Mouse (Mus musculus): ENCODE data around the gene Apoa1. TPM values are rescaled to one million over a fixed set of nuclear protein-coding genes. Genes with fewer than 3 reads are reported as not detected.

Gene Apoa1
- polyA plus RNA-seq, 1 experiment from 2014 or later = 28,927 TPM

DNA sequence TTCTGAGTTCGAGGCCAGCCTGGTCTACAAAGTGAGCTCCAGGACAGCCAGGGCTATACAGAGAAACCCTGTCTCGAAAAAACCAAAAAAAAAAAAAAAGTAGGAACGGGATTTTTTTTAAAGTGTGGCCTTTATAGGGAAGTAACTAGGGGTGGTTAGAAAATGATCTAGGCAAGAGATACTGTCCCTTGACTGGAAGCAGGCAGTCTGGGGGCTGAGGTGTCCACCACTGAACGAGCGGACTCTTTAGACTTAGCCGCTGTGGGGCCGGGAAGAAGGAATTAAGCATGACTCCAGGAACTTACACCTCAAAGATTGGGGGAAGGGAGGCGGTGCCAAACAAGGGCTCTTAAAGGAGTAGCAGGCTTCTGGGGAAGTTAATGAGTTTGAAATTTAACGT lies 10.2 kb upstream of the Apoa1 start:
- no peak for TF ChIP-seq CTCF (IDR thresholded peaks at IDR 0.05; ENCODE audit: low read depth)
- no peak for ATAC-seq
- no peak overlapping the region for H3K4me2 ChIP-seq (replicated peaks; ENCODE audit: low read depth)
- no peak overlapping the region for H3K4me3 ChIP-seq (ENCODE audit: low read depth, low read length)
- no peak overlapping the region for H3K27ac ChIP-seq (ENCODE audit: low read depth, low read length)
- peaks cover 53% of the 10 kb centered on the region for H3K36me3 ChIP-seq (ENCODE audit: control insufficient read depth, insufficient read depth)
- H3K27me3 ChIP-seq (replicated peaks; ENCODE audit: control insufficient read depth, insufficient read depth, low read length) = no peaks in the 10 kb centered on the region
- no peaks in the 10 kb centered on the region for H3K9me3 ChIP-seq (ENCODE audit: control insufficient read depth)
- no peaks in the 10 kb centered on the region for H3K4me1 ChIP-seq (replicated peaks; ENCODE audit: control insufficient read depth, insufficient read depth, low read length)
- no peak overlapping the region for H3K9ac ChIP-seq (ENCODE audit: low read depth, low read length)
- 80% methylated on average over 8 of the region's 9 CpGs for WGBS

DNA sequence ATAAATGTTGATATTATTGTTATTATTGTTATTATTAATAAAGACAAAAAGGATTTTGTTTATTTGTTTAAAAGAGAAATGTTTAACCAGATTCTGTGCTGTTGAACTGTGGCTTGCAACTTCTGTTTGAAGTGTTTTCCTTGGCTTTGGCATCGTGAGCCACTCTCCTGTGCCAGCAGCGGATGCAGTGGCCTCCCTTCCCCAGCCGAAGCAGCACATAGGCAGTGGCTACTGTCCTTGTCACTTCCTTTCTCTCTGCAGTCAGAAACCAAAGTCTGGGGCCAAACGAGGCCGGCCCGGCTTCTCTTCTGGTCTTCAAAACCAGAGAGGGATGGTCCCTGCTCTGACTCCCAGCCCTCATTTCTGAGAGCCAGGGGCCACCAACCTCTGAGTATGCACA lies 5.3 kb upstream of the Apoa1 start:
- no peak overlapping the region for H3K4me2 ChIP-seq (replicated peaks; ENCODE audit: low read depth)
- no peak for ATAC-seq
- 84% methylated on average over 6 of the region's 6 CpGs for WGBS
- no peak overlapping the region for H3K4me3 ChIP-seq (ENCODE audit: low read depth, low read length)
- TF ChIP-seq CTCF (IDR thresholded peaks at IDR 0.05; ENCODE audit: low read depth) = no peak
- H3K36me3 ChIP-seq (ENCODE audit: control insufficient read depth, insufficient read depth) = peaks cover 39% of the 10 kb centered on the region
- H3K27me3 ChIP-seq (replicated peaks; ENCODE audit: control insufficient read depth, insufficient read depth, low read length) = no peaks in the 10 kb centered on the region
- H3K9ac ChIP-seq (ENCODE audit: low read depth, low read length) = no peak overlapping the region
- 0 out of 2 replicates have a peak, but pooled peaks cover 3% of the 10 kb centered on the region for H3K4me1 ChIP-seq (replicated peaks; ENCODE audit: control insufficient read depth, insufficient read depth, low read length)
- H3K9me3 ChIP-seq (ENCODE audit: control insufficient read depth) = no peaks in the 10 kb centered on the region
- H3K27ac ChIP-seq (ENCODE audit: low read depth, low read length) = peak overlapping the region; percentile 96

DNA sequence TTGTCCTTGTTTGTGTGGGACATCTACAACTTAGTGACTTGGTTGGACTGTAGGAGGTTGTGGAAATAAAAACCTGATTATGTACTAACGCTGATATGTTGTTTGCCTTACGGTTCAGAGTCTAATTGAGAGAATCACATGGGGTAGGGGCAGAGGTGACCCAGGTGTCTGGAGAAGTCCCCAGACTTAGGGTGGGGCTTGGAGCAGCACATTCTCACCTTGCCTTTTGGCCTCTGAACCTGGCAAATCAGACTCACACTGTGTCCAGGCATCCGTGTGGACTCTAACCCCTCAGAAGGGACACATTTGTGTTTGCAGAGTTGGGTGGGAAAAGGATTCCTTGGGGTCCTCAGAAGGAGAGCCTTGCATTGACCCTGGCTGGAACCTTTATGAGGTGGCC lies 4.3 kb upstream of the Apoa1 start:
- H3K27me3 ChIP-seq (replicated peaks; ENCODE audit: control insufficient read depth, insufficient read depth, low read length) = no peaks in the 10 kb centered on the region
- H3K9me3 ChIP-seq (ENCODE audit: control insufficient read depth) = no peaks in the 10 kb centered on the region
- no peak overlapping the region for H3K9ac ChIP-seq (ENCODE audit: low read depth, low read length)
- peaks cover 34% of the 10 kb centered on the region for H3K36me3 ChIP-seq (ENCODE audit: control insufficient read depth, insufficient read depth)
- H3K4me3 ChIP-seq (ENCODE audit: low read depth, low read length) = no peak overlapping the region
- no peak overlapping the region; the same call in 1 of the 2 replicates for H3K4me2 ChIP-seq (replicated peaks; ENCODE audit: low read depth)
- 0 out of 2 replicates have a peak, but pooled peaks cover 3% of the 10 kb centered on the region for H3K4me1 ChIP-seq (replicated peaks; ENCODE audit: control insufficient read depth, insufficient read depth, low read length)
- no peak for TF ChIP-seq CTCF (IDR thresholded peaks at IDR 0.05; ENCODE audit: low read depth)
- peak overlapping the region; percentile 96 for H3K27ac ChIP-seq (ENCODE audit: low read depth, low read length)
- ATAC-seq = peak; percentile 79
- 47% methylated on average over 3 of the region's 3 CpGs for WGBS

DNA sequence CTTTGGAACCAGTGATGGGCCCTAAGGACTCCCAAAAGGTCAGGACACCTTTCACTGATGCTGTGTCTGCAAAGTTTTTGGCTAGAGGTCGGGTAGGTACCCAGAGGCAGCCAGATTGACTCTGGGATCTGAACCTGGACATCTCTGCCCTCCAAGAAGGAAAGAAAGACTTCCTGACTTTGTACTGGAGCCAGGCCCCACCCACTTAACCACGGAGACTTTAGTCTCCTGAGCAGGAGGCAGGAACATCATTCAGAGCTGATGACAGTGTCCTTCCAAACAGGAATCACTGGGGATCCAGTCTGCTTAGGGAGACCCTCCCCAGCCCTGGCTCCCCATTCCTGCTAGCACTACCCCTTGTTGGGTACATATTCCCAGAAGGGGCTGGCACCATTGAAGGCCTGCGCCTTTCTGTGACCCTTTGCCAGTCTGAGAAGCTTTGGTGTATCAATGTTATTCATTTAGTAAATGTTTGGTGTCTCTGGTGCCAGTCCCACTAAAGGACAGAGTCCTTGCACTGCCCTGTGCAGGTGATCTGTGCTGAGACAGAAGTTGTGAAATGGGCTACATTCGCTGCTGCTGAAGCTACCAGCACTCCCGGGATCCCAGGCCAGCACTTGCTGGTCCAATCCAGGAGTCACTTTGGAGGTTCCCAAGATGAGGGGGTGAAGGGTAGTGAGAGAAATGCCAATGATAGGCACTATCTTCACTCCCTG lies 3.3 kb upstream of the Apoa1 start:
- H3K9me3 ChIP-seq (ENCODE audit: control insufficient read depth) = no peaks in the 10 kb centered on the region
- WGBS = 60% methylated on average over 5 of the region's 5 CpGs
- ATAC-seq = no peak
- H3K9ac ChIP-seq (ENCODE audit: low read depth, low read length) = no peak overlapping the region
- H3K27ac ChIP-seq (ENCODE audit: low read depth, low read length) = peak overlapping the region; percentile 96
- H3K27me3 ChIP-seq (replicated peaks; ENCODE audit: control insufficient read depth, insufficient read depth, low read length) = no peaks in the 10 kb centered on the region
- peaks cover 26% of the 10 kb centered on the region for H3K36me3 ChIP-seq (ENCODE audit: control insufficient read depth, insufficient read depth)
- no peak overlapping the region for H3K4me3 ChIP-seq (ENCODE audit: low read depth, low read length)
- TF ChIP-seq CTCF (IDR thresholded peaks at IDR 0.05; ENCODE audit: low read depth) = no peak
- 0 out of 2 replicates have a peak, but pooled peaks cover 3% of the 10 kb centered on the region for H3K4me1 ChIP-seq (replicated peaks; ENCODE audit: control insufficient read depth, insufficient read depth, low read length)
- 0 out of 2 replicates have a peak overlapping the region, but pooled peaks have one; percentile 21 for H3K4me2 ChIP-seq (replicated peaks; ENCODE audit: low read depth)

DNA sequence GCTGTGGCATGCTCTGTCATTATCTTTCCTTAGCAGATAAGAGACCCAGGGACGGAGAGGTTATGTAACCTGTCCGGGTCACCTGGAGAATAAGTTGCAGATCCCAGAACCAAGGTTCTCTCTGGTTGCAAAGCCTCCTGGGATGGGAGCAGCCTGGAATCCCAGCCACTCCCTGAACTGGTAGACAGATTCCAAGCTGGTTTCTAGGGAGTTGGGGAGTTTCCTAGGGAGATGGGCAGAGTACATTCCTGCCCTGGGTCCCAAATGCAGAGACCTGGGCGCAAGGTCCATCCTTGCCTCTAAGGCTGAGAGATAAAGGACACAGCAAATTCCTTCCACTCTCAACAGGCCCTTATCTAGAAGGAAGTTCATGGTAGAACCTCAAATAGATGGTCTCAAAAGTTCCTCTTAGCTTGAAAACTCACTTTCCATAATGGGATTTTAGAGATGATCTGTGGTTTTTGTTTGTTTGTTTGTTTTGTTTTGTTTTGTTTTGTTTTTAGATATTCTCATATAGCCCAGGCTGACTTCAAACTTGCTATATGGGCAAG lies 1.2 kb upstream of the Apoa1 start:
- 0 out of 2 replicates have a peak, but pooled peaks cover 3% of the 10 kb centered on the region for H3K4me1 ChIP-seq (replicated peaks; ENCODE audit: control insufficient read depth, insufficient read depth, low read length)
- TF ChIP-seq CTCF (IDR thresholded peaks at IDR 0.05; ENCODE audit: low read depth) = no peak
- H3K9ac ChIP-seq (ENCODE audit: low read depth, low read length) = no peak overlapping the region
- H3K36me3 ChIP-seq (ENCODE audit: control insufficient read depth, insufficient read depth) = peaks cover 6% of the 10 kb centered on the region
- peak; percentile 20 for ATAC-seq
- H3K27ac ChIP-seq (ENCODE audit: low read depth, low read length) = peak overlapping the region; percentile 96
- H3K4me3 ChIP-seq (ENCODE audit: low read depth, low read length) = no peak overlapping the region
- no peaks in the 10 kb centered on the region for H3K27me3 ChIP-seq (replicated peaks; ENCODE audit: control insufficient read depth, insufficient read depth, low read length)
- no peak overlapping the region for H3K4me2 ChIP-seq (replicated peaks; ENCODE audit: low read depth)
- H3K9me3 ChIP-seq (ENCODE audit: control insufficient read depth) = no peaks in the 10 kb centered on the region
- 38% methylated on average over 3 of the region's 3 CpGs for WGBS

DNA sequence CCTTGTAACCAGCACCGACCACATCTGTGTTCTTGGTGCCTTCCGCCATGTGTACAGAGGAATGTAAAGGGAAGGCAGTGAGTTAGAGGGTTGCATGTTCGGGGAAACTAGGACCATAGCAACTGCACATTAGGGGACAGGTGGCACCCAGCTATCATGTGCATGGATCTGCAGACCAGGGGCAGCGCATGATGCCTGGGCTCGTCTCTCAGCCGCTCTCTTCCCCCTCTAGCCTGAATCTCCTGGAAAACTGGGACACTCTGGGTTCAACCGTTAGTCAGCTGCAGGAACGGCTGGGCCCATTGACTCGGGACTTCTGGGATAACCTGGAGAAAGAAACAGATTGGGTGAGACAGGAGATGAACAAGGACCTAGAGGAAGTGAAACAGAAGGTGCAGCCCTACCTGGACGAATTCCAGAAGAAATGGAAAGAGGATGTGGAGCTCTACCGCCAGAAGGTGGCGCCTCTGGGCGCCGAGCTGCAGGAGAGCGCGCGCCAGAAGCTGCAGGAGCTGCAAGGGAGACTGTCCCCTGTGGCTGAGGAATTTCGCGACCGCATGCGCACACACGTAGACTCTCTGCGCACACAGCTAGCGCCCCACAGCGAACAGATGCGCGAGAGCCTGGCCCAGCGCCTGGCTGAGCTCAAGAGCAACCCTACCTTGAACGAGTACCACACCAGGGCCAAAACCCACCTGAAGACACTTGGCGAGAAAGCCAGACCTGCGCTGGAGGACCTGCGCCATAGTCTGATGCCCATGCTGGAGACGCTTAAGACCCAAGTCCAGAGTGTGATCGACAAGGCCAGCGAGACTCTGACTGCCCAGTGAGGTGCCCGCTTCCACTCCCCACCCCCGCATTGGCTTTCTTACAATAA lies 1.4 kb downstream of the Apoa1 start:
- Histone ChIP-seq H3K4me2 (replicated peaks; ENCODE audit: low read depth) (peak overlapping the region; percentile 69), H3K4me1 (replicated peaks; ENCODE audit: control insufficient read depth, insufficient read depth, low read length) (0 out of 2 replicates have a peak, but pooled peaks cover under 1% of the 10 kb centered on the region), H3K36me3 (ENCODE audit: control insufficient read depth, insufficient read depth) (no peaks in the 10 kb centered on the region), H3K9me3 (ENCODE audit: control insufficient read depth) (no peaks in the 10 kb centered on the region), H3K27ac (ENCODE audit: low read depth, low read length) (peak overlapping the region; percentile 96), H3K27me3 (replicated peaks; ENCODE audit: control insufficient read depth, insufficient read depth, low read length) (no peaks in the 10 kb centered on the region), H3K9ac (ENCODE audit: low read depth, low read length) (peak overlapping the region; percentile 55), H3K4me3 (ENCODE audit: low read depth, low read length) (peak overlapping the region; percentile 41)
- 14% methylated on average over 37 of the region's 37 CpGs for whole genome bisulfite sequencing
- peak; percentile 94 for TF ChIP-seq CTCF (IDR thresholded peaks at IDR 0.05; ENCODE audit: low read depth)
- ATAC-seq = peak; percentile 35

Measured in intestine, postnatal 0 days (tissue).